Mouse (Mus musculus): ENCODE data around the gene Hmbs. TPM values are rescaled to one million over a fixed set of nuclear protein-coding genes. Genes with fewer than 3 reads are reported as not detected.
"Not testable (repeated sequence)": the region's sequence is repeated elsewhere in the genome, so short reads cannot be mapped to it uniquely, and the experiment has no call there.

The Hmbs gene
- 10 to 100 TPM; 20.2 to 26.9 (median 25.3) TPM for total RNA-seq (2022)

GRCm38 (mm10) chr9:44343781-44344421 lies at the start of gene Hmbs:
Hmbs (minus strand) TSS chr9:44344228.
- DNase-seq (ENCODE audit: low spot score in 2 of 2), result peak; percentile 82 to 84

GRCm38 (mm10) chr9:44391466-44391865 lies 47.4 kb upstream of the Hmbs start:
- peak in 1 of 2 experiments; percentile 59 for DNase-seq (ENCODE audit: low spot score in 2 of 2)

- DNase-seq (ENCODE audit: low spot score in 2 of 2), result no peak
These were observed 45.2 kb upstream of the Hmbs start for GRCm38 (mm10) chr9:44389273-44389672.

GRCm38 (mm10) chr9:44387221-44387620 lies 43.2 kb upstream of the Hmbs start:
- no peak for DNase-seq (ENCODE audit: low spot score in 2 of 2)

GRCm38 (mm10) chr9:44384596-44384995 lies 40.6 kb upstream of the Hmbs start:
- no peak for DNase-seq (ENCODE audit: low spot score in 2 of 2)

- DNase-seq (ENCODE audit: low spot score in 2 of 2), result peak in 1 of 2 experiments; percentile 40
These were observed 35.8 kb upstream of the Hmbs start for GRCm38 (mm10) chr9:44379862-44380261.

GRCm38 (mm10) chr9:44379054-44379834 lies 35.2 kb upstream of the Hmbs start, which contains the start of gene Hyou1:
Hyou1 (plus strand) TSS chr9:44379490.
- DNase-seq (ENCODE audit: low spot score in 2 of 2), result peak; percentile 98 to 99

- DNase-seq (ENCODE audit: low spot score in 2 of 2), result no peak
These were observed 34.2 kb upstream of the Hmbs start for GRCm38 (mm10) chr9:44378153-44378730.

- DNase-seq (ENCODE audit: low spot score in 2 of 2), result not testable (repeated sequence)
These were observed 33.3 kb upstream of the Hmbs start for GRCm38 (mm10) chr9:44377335-44377734.

- DNase-seq (ENCODE audit: low spot score in 2 of 2), result no peak
These were observed 32.1 kb upstream of the Hmbs start for GRCm38 (mm10) chr9:44376141-44376540.

GRCm38 (mm10) chr9:44373386-44373785 lies 29.4 kb upstream of the Hmbs start:
- no peak for DNase-seq (ENCODE audit: low spot score in 2 of 2)

GRCm38 (mm10) chr9:44364480-44364879 lies 20.5 kb upstream of the Hmbs start:
- no peak for DNase-seq (ENCODE audit: low spot score in 2 of 2)

- DNase-seq (ENCODE audit: low spot score in 2 of 2), result not testable (repeated sequence)
These were observed 17.9 kb upstream of the Hmbs start for GRCm38 (mm10) chr9:44361931-44362330.

- peak; percentile 90 to 95 for DNase-seq (ENCODE audit: low spot score in 2 of 2)
These were observed 17.3 kb upstream of the Hmbs start, which contains the start of gene Vps11 for GRCm38 (mm10) chr9:44361190-44361917. Vps11 (minus strand) TSS chr9:44361670.

GRCm38 (mm10) chr9:44357207-44357606 lies 13.2 kb upstream of the Hmbs start:
- no peak for DNase-seq (ENCODE audit: low spot score in 2 of 2)

- no peak for DNase-seq (ENCODE audit: low spot score in 2 of 2)
These were observed 9.1 kb upstream of the Hmbs start for GRCm38 (mm10) chr9:44353142-44353541.

GRCm38 (mm10) chr9:44352337-44352736 lies 8.3 kb upstream of the Hmbs start:
- DNase-seq (ENCODE audit: low spot score in 2 of 2), result no peak

- no peak for DNase-seq (ENCODE audit: low spot score in 2 of 2)
These were observed 7.4 kb upstream of the Hmbs start for GRCm38 (mm10) chr9:44351396-44351795.

GRCm38 (mm10) chr9:44348546-44348945 lies 4.5 kb upstream of the Hmbs start:
- DNase-seq (ENCODE audit: low spot score in 2 of 2), result no peak

GRCm38 (mm10) chr9:44347621-44348020 lies 3.6 kb upstream of the Hmbs start:
- no peak for DNase-seq (ENCODE audit: low spot score in 2 of 2)

GRCm38 (mm10) chr9:44347166-44347565 lies 3.1 kb upstream of the Hmbs start:
- no peak for DNase-seq (ENCODE audit: low spot score in 2 of 2)
